Mouse (Mus musculus): ENCODE data around the gene Bet1l. TPM values are rescaled to one million over a fixed set of nuclear protein-coding genes. Genes with fewer than 3 reads are reported as not detected.

The Bet1l gene
- total RNA-seq, 1 experiment, result 21.6 TPM

GRCm38 (mm10) chr7:140835758-140836087, 21.7 kb downstream of the Bet1l start:
- Histone ChIP-seq H3K4me1 (ENCODE audit: control insufficient read depth in 2 of 2, insufficient read depth in 2 of 2, low read length in 2 of 2, poor library complexity in 1 of 2) (peaks cover 0 to 8% of the 10 kb centered on the region in 2 experiments; a peak in 2 of 4 replicates), H3K27ac (ENCODE audit: insufficient read depth, low read depth, low read length, poor library complexity, severe bottlenecking) (no peak overlapping the region), H3K9me3 (ENCODE audit: control insufficient read depth, insufficient read depth, low read depth, low read length) (no peaks in the 10 kb centered on the region), H3K4me3 (ENCODE audit: insufficient read depth in 1 of 2, low read depth in 1 of 2, low read length in 2 of 2, poor library complexity in 1 of 2, severe bottlenecking in 1 of 2) (peak overlapping the region; percentile 58 to 72), H3K36me3 (ENCODE audit: control insufficient read depth, insufficient read depth, low read length, poor library complexity, severe bottlenecking) (peaks cover 4% of the 10 kb centered on the region; the same call in 1 of the 2 replicates), H3K9ac (ENCODE audit: insufficient read depth, low read depth, low read length, poor library complexity, severe bottlenecking) (peak overlapping the region; percentile 56)
- in situ Hi-C loops (cut with MboI; ENCODE audit: low sequenced_read_pairs in 2 of 2, unreplicated experiment in 2 of 2), result loop anchor here in 1 of 2 experiments (25.0 kb wide), 1 partner anchor 227 kb away; the partner anchor contains the start of gene B4galnt4
- no peak for DNase-seq (ENCODE audit: low read depth, low spot score)
- TF ChIP-seq HCFC1 (IDR thresholded peaks at IDR 0.05; ENCODE audit: borderline replicate concordance, insufficient read depth, low read length) (no peak), MAFK (IDR thresholded peaks at IDR 0.05; ENCODE audit: insufficient read depth, low read depth, low read length) (no peak), ZNF384 (IDR thresholded peaks at IDR 0.05; ENCODE audit: low read depth, low read length) (no peak), ZC3H11A (IDR thresholded peaks at IDR 0.05; ENCODE audit: borderline replicate concordance, low read depth, low read length) (no peak), CHD2 (IDR thresholded peaks at IDR 0.05; ENCODE audit: low read depth, low read length) (no peak)

GRCm38 (mm10) chr7:140834968-140835757, 22.2 kb downstream of the Bet1l start, which contains the start of gene Urah:
TSS of gene Urah (plus strand) at chr7:140835018.
- H3K27ac ChIP-seq (ENCODE audit: insufficient read depth, low read depth, low read length, poor library complexity, severe bottlenecking), result no peak within 1 kb of the TSS

GRCm38 (mm10) chr7:140833341-140833740, 24.0 kb downstream of the Bet1l start:
- Histone ChIP-seq H3K4me1 (ENCODE audit: control insufficient read depth in 2 of 2, insufficient read depth in 2 of 2, low read length in 2 of 2, poor library complexity in 1 of 2) (peaks cover 0 to 4% of the 10 kb centered on the region in 2 experiments; a peak in 1 of 4 replicates), H3K36me3 (ENCODE audit: control insufficient read depth, insufficient read depth, low read length, poor library complexity, severe bottlenecking) (peaks cover 4% of the 10 kb centered on the region; the same call in 1 of the 2 replicates), H3K27ac (ENCODE audit: insufficient read depth, low read depth, low read length, poor library complexity, severe bottlenecking) (no peak overlapping the region), H3K9me3 (ENCODE audit: control insufficient read depth, insufficient read depth, low read depth, low read length) (no peaks in the 10 kb centered on the region), H3K4me3 (ENCODE audit: insufficient read depth in 1 of 2, low read depth in 1 of 2, low read length in 2 of 2, poor library complexity in 1 of 2, severe bottlenecking in 1 of 2) (no peak overlapping the region), H3K9ac (ENCODE audit: insufficient read depth, low read depth, low read length, poor library complexity, severe bottlenecking) (no peak overlapping the region)
- no peak for TF ChIP-seq ZC3H11A (IDR thresholded peaks at IDR 0.05; ENCODE audit: borderline replicate concordance, low read depth, low read length)
- TF ChIP-seq MAFK (IDR thresholded peaks at IDR 0.05; ENCODE audit: insufficient read depth, low read depth, low read length), result no peak
- no peak for TF ChIP-seq HCFC1 (IDR thresholded peaks at IDR 0.05; ENCODE audit: borderline replicate concordance, insufficient read depth, low read length)
- no peak for TF ChIP-seq ZNF384 (IDR thresholded peaks at IDR 0.05; ENCODE audit: low read depth, low read length)
- TF ChIP-seq CHD2 (IDR thresholded peaks at IDR 0.05; ENCODE audit: low read depth, low read length), result no peak
- in situ Hi-C loops (cut with MboI; ENCODE audit: low sequenced_read_pairs in 2 of 2, unreplicated experiment in 2 of 2), result loop anchor here in 1 of 2 experiments (25.0 kb wide), 1 partner anchor 229 kb away; the partner anchor contains the start of gene B4galnt4
- DNase-seq (ENCODE audit: low read depth, low spot score), result no peak

More at GRCm38 (mm10) chr7:140834968-140835757, 22.2 kb downstream of the Bet1l start, which contains the start of gene Urah:
- in situ Hi-C loops (cut with MboI; ENCODE audit: low sequenced_read_pairs in 2 of 2, unreplicated experiment in 2 of 2), result loop anchor here in 1 of 2 experiments (25.0 kb wide), 1 partner anchor 227 kb away; the partner anchor contains the start of gene B4galnt4
- Histone ChIP-seq H3K36me3 (ENCODE audit: control insufficient read depth, insufficient read depth, low read length, poor library complexity, severe bottlenecking) (peaks cover 4% of the 10 kb centered on the region; the same call in 1 of the 2 replicates), H3K9ac (ENCODE audit: insufficient read depth, low read depth, low read length, poor library complexity, severe bottlenecking) (peak within 1 kb of the TSS; percentile 56), H3K4me3 (ENCODE audit: insufficient read depth in 1 of 2, low read depth in 1 of 2, low read length in 2 of 2, poor library complexity in 1 of 2, severe bottlenecking in 1 of 2) (peak within 1 kb of the TSS; percentile 58 to 72), H3K4me1 (ENCODE audit: control insufficient read depth in 2 of 2, insufficient read depth in 2 of 2, low read length in 2 of 2, poor library complexity in 1 of 2) (peaks cover 0 to 7% of the 10 kb centered on the region in 2 experiments; a peak in 2 of 4 replicates), H3K9me3 (ENCODE audit: control insufficient read depth, insufficient read depth, low read depth, low read length) (no peaks in the 10 kb centered on the region)
- TF ChIP-seq ZC3H11A (IDR thresholded peaks at IDR 0.05; ENCODE audit: borderline replicate concordance, low read depth, low read length), result no peak
- TF ChIP-seq CHD2 (IDR thresholded peaks at IDR 0.05; ENCODE audit: low read depth, low read length), result no peak
- TF ChIP-seq HCFC1 (IDR thresholded peaks at IDR 0.05; ENCODE audit: borderline replicate concordance, insufficient read depth, low read length), result no peak
- TF ChIP-seq MAFK (IDR thresholded peaks at IDR 0.05; ENCODE audit: insufficient read depth, low read depth, low read length), result no peak
- no peak for TF ChIP-seq ZNF384 (IDR thresholded peaks at IDR 0.05; ENCODE audit: low read depth, low read length)
- no peak for DNase-seq (ENCODE audit: low read depth, low spot score)

DNA sequence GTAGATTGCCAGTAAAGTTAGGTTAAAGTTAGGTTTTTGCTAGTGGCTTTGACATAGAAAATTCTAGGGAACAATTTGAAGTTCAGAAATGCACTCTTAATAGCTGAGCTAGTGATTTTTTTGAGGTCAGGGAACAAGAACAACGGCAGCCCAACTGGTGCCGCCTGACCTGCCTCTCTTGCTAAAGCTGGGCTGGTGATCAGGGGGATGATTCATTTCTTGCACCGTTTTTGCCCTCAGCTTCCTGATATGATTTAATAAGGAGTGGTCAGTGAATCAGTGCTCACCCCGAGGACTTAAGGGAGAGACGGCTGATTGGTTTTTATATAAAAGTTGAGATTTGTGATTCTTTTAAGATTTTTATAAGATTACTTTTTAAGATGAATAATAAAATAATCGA, 25.9 kb downstream of the Bet1l start:
- H3K4me1 ChIP-seq (ENCODE audit: control insufficient read depth in 2 of 2, insufficient read depth in 2 of 2, low read length in 2 of 2, poor library complexity in 1 of 2), result peaks cover 0 to 7% of the 10 kb centered on the region in 2 experiments; a peak in 1 of 4 replicates

More for the DNA sequence above, 25.9 kb downstream of the Bet1l start:
- H3K27ac ChIP-seq (ENCODE audit: insufficient read depth, low read depth, low read length, poor library complexity, severe bottlenecking), result no peak overlapping the region
- no peaks in the 10 kb centered on the region for H3K9me3 ChIP-seq (ENCODE audit: control insufficient read depth, insufficient read depth, low read depth, low read length)
- no peak for DNase-seq (ENCODE audit: low read depth, low spot score)
- no peak overlapping the region for H3K4me3 ChIP-seq (ENCODE audit: insufficient read depth in 1 of 2, low read depth in 1 of 2, low read length in 2 of 2, poor library complexity in 1 of 2, severe bottlenecking in 1 of 2)
- TF ChIP-seq HCFC1 (IDR thresholded peaks at IDR 0.05; ENCODE audit: borderline replicate concordance, insufficient read depth, low read length) (no peak), ZC3H11A (IDR thresholded peaks at IDR 0.05; ENCODE audit: borderline replicate concordance, low read depth, low read length) (no peak), ZNF384 (IDR thresholded peaks at IDR 0.05; ENCODE audit: low read depth, low read length) (no peak), MAFK (IDR thresholded peaks at IDR 0.05; ENCODE audit: insufficient read depth, low read depth, low read length) (no peak), CHD2 (IDR thresholded peaks at IDR 0.05; ENCODE audit: low read depth, low read length) (no peak)
- H3K36me3 ChIP-seq (ENCODE audit: control insufficient read depth, insufficient read depth, low read length, poor library complexity, severe bottlenecking), result no peaks in the 10 kb centered on the region
- no peak overlapping the region for H3K9ac ChIP-seq (ENCODE audit: insufficient read depth, low read depth, low read length, poor library complexity, severe bottlenecking)
- in situ Hi-C loops (cut with MboI; ENCODE audit: low sequenced_read_pairs in 2 of 2, unreplicated experiment in 2 of 2), result loop anchor here in 1 of 2 experiments (25.0 kb wide), 1 partner anchor 231 kb away; the partner anchor contains the start of gene B4galnt4
